In genomic region chr14:54736555-54737552, GRCm38 (mm10) we compare ENCODE assay signal across 10 mouse cellular contexts. TPM values are rescaled to one million over a fixed set of nuclear protein-coding genes. Genes with fewer than 3 reads are reported as not detected.
DNase-seq lines count a peak whose midpoint lies in the region; ATAC-seq lines count a peak whose summit lies in the region.
"Had no signal": no experiment of that assay in that cellular context is flagged by ENCODE, and none has a peak within 500 bp of the region (broad histone marks: within the 10 kb centered on the region; RNA-seq: fewer than 3 reads in every experiment).

No protein-coding gene starts in this region.

- DNase-seq in forebrain, embryonic 10.5 days (ENCODE audit: extremely low spot score, low spot score), result no peak
- DNase-seq in forebrain, embryonic 11.5 days (ENCODE audit: low spot score), result no peak
- peak; percentile 84 for DNase-seq in Muller cell, postnatal 12 days (ENCODE audit: inconsistent ontology term)
- DNase-seq in frontal cortex, adult 2 months (ENCODE audit: extremely low spot score in 1 of 2, low spot score in 1 of 2), result peak; percentile 71 to 73
- peak; percentile 71 for DNase-seq in midbrain, embryonic 14.5 days
- no peak for DNase-seq in thymus, postnatal 10 days (ENCODE audit: low spot score in 2 of 2)
- DNase-seq in heart, adult 11 months, result no peak
- DNase-seq: B cell, adult 2 months had no signal

- H3K27me3 ChIP-seq in forebrain, embryonic 10.5 days (ENCODE audit: poor library complexity, severe bottlenecking), result no peaks in the 10 kb centered on the region
- no peaks in the 10 kb centered on the region for H3K27me3 ChIP-seq in forebrain, embryonic 11.5 days (ENCODE audit: control insufficient read depth, insufficient read depth, low read length)
- no peaks in the 10 kb centered on the region for H3K27me3 ChIP-seq in midbrain, embryonic 14.5 days (ENCODE audit: control insufficient read depth, insufficient read depth, low read length)
- no peaks in the 10 kb centered on the region for H3K27me3 ChIP-seq in kidney, embryonic 14.5 days (ENCODE audit: control insufficient read depth, insufficient read depth, low read length)

- no peak overlapping the region for H3K9ac ChIP-seq in forebrain, embryonic 11.5 days (ENCODE audit: low read length)
- no peak overlapping the region for H3K9ac ChIP-seq in midbrain, embryonic 14.5 days (replicated peaks; ENCODE audit: low read length)
- H3K9ac ChIP-seq in kidney, embryonic 14.5 days (ENCODE audit: low read depth, low read length), result no peak overlapping the region

- WGBS in forebrain, embryonic 10.5 days, result 63% methylated on average over 14 of the region's 14 CpGs
- 55% methylated on average over 14 of the region's 14 CpGs for WGBS in forebrain, embryonic 11.5 days
- WGBS in midbrain, embryonic 14.5 days, result 33% methylated on average over 14 of the region's 14 CpGs
- WGBS in kidney, embryonic 14.5 days, result 82% methylated on average over 14 of the region's 14 CpGs

- no peaks in the 10 kb centered on the region for H3K36me3 ChIP-seq in forebrain, embryonic 10.5 days (replicated peaks)
- H3K36me3 ChIP-seq in forebrain, embryonic 11.5 days (ENCODE audit: control insufficient read depth, insufficient read depth, low read length), result no peaks in the 10 kb centered on the region
- no peaks in the 10 kb centered on the region for H3K36me3 ChIP-seq in midbrain, embryonic 14.5 days (ENCODE audit: control insufficient read depth, insufficient read depth, low read length)
- H3K36me3 ChIP-seq in kidney, embryonic 14.5 days (ENCODE audit: control insufficient read depth, insufficient read depth, low read length), result no peaks in the 10 kb centered on the region

- H3K27ac ChIP-seq in forebrain, embryonic 10.5 days, result 0 out of 2 replicates have a peak overlapping the region, but pooled peaks have one; percentile 20
- no peak overlapping the region for H3K27ac ChIP-seq in forebrain, embryonic 11.5 days (ENCODE audit: low read depth, low read length)
- peak overlapping the region; percentile 41; the same call in 1 of the 2 replicates for H3K27ac ChIP-seq in midbrain, embryonic 14.5 days (replicated peaks; ENCODE audit: low read depth, low read length)
- no peak overlapping the region for H3K27ac ChIP-seq in kidney, embryonic 14.5 days (ENCODE audit: low read depth, low read length)

- no peaks in the 10 kb centered on the region for H3K9me3 ChIP-seq in forebrain, embryonic 10.5 days
- no peaks in the 10 kb centered on the region for H3K9me3 ChIP-seq in forebrain, embryonic 11.5 days (ENCODE audit: control insufficient read depth, low read length)
- no peaks in the 10 kb centered on the region for H3K9me3 ChIP-seq in midbrain, embryonic 14.5 days (ENCODE audit: control insufficient read depth, low read length)
- no peaks in the 10 kb centered on the region for H3K9me3 ChIP-seq in kidney, embryonic 14.5 days (ENCODE audit: control insufficient read depth, low read length)

- H3K4me2 ChIP-seq in forebrain, embryonic 11.5 days (ENCODE audit: low read depth, low read length, severe bottlenecking), result no peak overlapping the region
- H3K4me2 ChIP-seq in midbrain, embryonic 14.5 days (ENCODE audit: low read length), result no peak overlapping the region
- H3K4me2 ChIP-seq in kidney, embryonic 14.5 days (replicated peaks; ENCODE audit: low read depth, low read length), result no peak overlapping the region

- no peak overlapping the region for H3K4me3 ChIP-seq in forebrain, embryonic 10.5 days
- H3K4me3 ChIP-seq in forebrain, embryonic 11.5 days (ENCODE audit: low read depth, low read length), result no peak overlapping the region
- no peak overlapping the region for H3K4me3 ChIP-seq in midbrain, embryonic 14.5 days (replicated peaks; ENCODE audit: low read depth, low read length)
- H3K4me3 ChIP-seq in kidney, embryonic 14.5 days (ENCODE audit: low read length), result no peak overlapping the region

- H3K4me1 ChIP-seq in forebrain, embryonic 10.5 days, result peaks cover 19% of the 10 kb centered on the region
- peaks cover 4% of the 10 kb centered on the region; the same call in 1 of the 2 replicates for H3K4me1 ChIP-seq in forebrain, embryonic 11.5 days (replicated peaks; ENCODE audit: control insufficient read depth, insufficient read depth, low read length)
- peaks cover 13% of the 10 kb centered on the region for H3K4me1 ChIP-seq in midbrain, embryonic 14.5 days (ENCODE audit: control insufficient read depth, insufficient read depth, low read length)
- no peaks in the 10 kb centered on the region for H3K4me1 ChIP-seq in kidney, embryonic 14.5 days (ENCODE audit: control insufficient read depth, insufficient read depth, low read length)

- ATAC-seq in forebrain, embryonic 11.5 days (replicated peaks; ENCODE audit: low FRiP score), result no peak
- no peak for ATAC-seq in midbrain, embryonic 14.5 days (ENCODE audit: low FRiP score, low TSS enrichment)
- no peak for ATAC-seq in kidney, embryonic 14.5 days (ENCODE audit: low FRiP score, low TSS enrichment)

RNA-seq across cellular contexts. Expression of gene Cebpe, which starts 24.9 kb away (rescaled TPM):
- not detected in 2 replicates for polyA plus RNA-seq in forebrain, embryonic 10.5 days (2016; fragmentation: Nextera tagmentation; extraction: Ambion mirVana)
- not detected in 2 replicates for polyA plus RNA-seq in forebrain, embryonic 11.5 days (2014; fragmentation: Nextera tagmentation; extraction: Ambion mirVana)
- 0.17 TPM in 1 of 2 replicates, not detected in the other for polyA plus RNA-seq in frontal cortex, adult 2 months (2012; rRNA removed)
- polyA plus RNA-seq in midbrain, embryonic 14.5 days (2014; fragmentation: Nextera tagmentation; extraction: Ambion mirVana), result not detected in 2 replicates
- not detected in 2 replicates for polyA plus RNA-seq in kidney, embryonic 14.5 days (2014; fragmentation: Nextera tagmentation; extraction: Ambion mirVana)

RNA-seq across cellular contexts. Expression of gene Gm29776, which starts 38.2 kb away (rescaled TPM):
- polyA plus RNA-seq in forebrain, embryonic 10.5 days (2016; fragmentation: Nextera tagmentation; extraction: Ambion mirVana), result not detected in 2 replicates
- polyA plus RNA-seq in forebrain, embryonic 11.5 days (2014; fragmentation: Nextera tagmentation; extraction: Ambion mirVana), result 0.17 and 0.23 TPM in 2 replicates
- polyA plus RNA-seq in frontal cortex, adult 2 months (2012; rRNA removed), result 0.08 and 0.20 TPM in 2 replicates
- polyA plus RNA-seq in midbrain, embryonic 14.5 days (2014; fragmentation: Nextera tagmentation; extraction: Ambion mirVana), result 0.20 TPM in 2 replicates
- polyA plus RNA-seq in kidney, embryonic 14.5 days (2014; fragmentation: Nextera tagmentation; extraction: Ambion mirVana), result 0.08 and 0.16 TPM in 2 replicates
- polyA plus RNA-seq: liver, adult 2 months had no signal

RNA-seq across cellular contexts. Expression of gene Slc7a8, which starts 44.9 kb away (rescaled TPM):
- 1.0 and 2.3 TPM in 2 replicates for polyA plus RNA-seq in forebrain, embryonic 10.5 days (2016; fragmentation: Nextera tagmentation; extraction: Ambion mirVana)
- 1.5 and 2.1 TPM in 2 replicates for polyA plus RNA-seq in forebrain, embryonic 11.5 days (2014; fragmentation: Nextera tagmentation; extraction: Ambion mirVana)
- polyA plus RNA-seq in frontal cortex, adult 2 months (2012; rRNA removed), result 41.2 and 43.0 TPM in 2 replicates
- polyA plus RNA-seq in midbrain, embryonic 14.5 days (2014; fragmentation: Nextera tagmentation; extraction: Ambion mirVana), result 5.7 and 7.6 TPM in 2 replicates
- polyA plus RNA-seq in kidney, embryonic 14.5 days (2014; fragmentation: Nextera tagmentation; extraction: Ambion mirVana), result 5.8 and 12.1 TPM in 2 replicates

RNA-seq across cellular contexts. Expression of gene Acin1, which starts 50.1 kb away (rescaled TPM):
- 142 and 146 TPM in 2 replicates for polyA plus RNA-seq in forebrain, embryonic 10.5 days (2016; fragmentation: Nextera tagmentation; extraction: Ambion mirVana)
- 150 and 160 TPM in 2 replicates for polyA plus RNA-seq in forebrain, embryonic 11.5 days (2014; fragmentation: Nextera tagmentation; extraction: Ambion mirVana)
- 239 and 246 TPM in 2 replicates for polyA plus RNA-seq in frontal cortex, adult 2 months (2012; rRNA removed)
- 128 and 143 TPM in 2 replicates for polyA plus RNA-seq in midbrain, embryonic 14.5 days (2014; fragmentation: Nextera tagmentation; extraction: Ambion mirVana)
- 161 and 169 TPM in 2 replicates for polyA plus RNA-seq in kidney, embryonic 14.5 days (2014; fragmentation: Nextera tagmentation; extraction: Ambion mirVana)

RNA-seq across cellular contexts. Expression of gene 1700123O20Rik, which starts 50.8 kb away (rescaled TPM):
- polyA plus RNA-seq in forebrain, embryonic 10.5 days (2016; fragmentation: Nextera tagmentation; extraction: Ambion mirVana), result 104 and 109 TPM in 2 replicates
- 89.9 and 94.4 TPM in 2 replicates for polyA plus RNA-seq in forebrain, embryonic 11.5 days (2014; fragmentation: Nextera tagmentation; extraction: Ambion mirVana)
- polyA plus RNA-seq in frontal cortex, adult 2 months (2012; rRNA removed), result 36.3 and 36.6 TPM in 2 replicates
- polyA plus RNA-seq in midbrain, embryonic 14.5 days (2014; fragmentation: Nextera tagmentation; extraction: Ambion mirVana), result 74.0 and 79.1 TPM in 2 replicates
- 89.8 and 110 TPM in 2 replicates for polyA plus RNA-seq in kidney, embryonic 14.5 days (2014; fragmentation: Nextera tagmentation; extraction: Ambion mirVana)

Comparison
In these comparisons a context has a peak if more than half of its experiments do, and no peak if none do; other contexts are left out.
1. H3K27ac ChIP-seq: peak in forebrain, embryonic 10.5 days (single experiment) and midbrain, embryonic 14.5 days (single experiment); none in forebrain, embryonic 11.5 days (single experiment) and kidney, embryonic 14.5 days (single experiment).
2. DNase-seq: peak in Muller cell, postnatal 12 days (single experiment), frontal cortex, adult 2 months (2 of 2) and midbrain, embryonic 14.5 days (single experiment); none in forebrain, embryonic 10.5 days (single experiment), forebrain, embryonic 11.5 days (single experiment), thymus, postnatal 10 days (0 of 2) and heart, adult 11 months (single experiment).